Mouse (Mus musculus): ENCODE data around the gene 2510039O18Rik.

Gene 2510039O18Rik

DNA sequence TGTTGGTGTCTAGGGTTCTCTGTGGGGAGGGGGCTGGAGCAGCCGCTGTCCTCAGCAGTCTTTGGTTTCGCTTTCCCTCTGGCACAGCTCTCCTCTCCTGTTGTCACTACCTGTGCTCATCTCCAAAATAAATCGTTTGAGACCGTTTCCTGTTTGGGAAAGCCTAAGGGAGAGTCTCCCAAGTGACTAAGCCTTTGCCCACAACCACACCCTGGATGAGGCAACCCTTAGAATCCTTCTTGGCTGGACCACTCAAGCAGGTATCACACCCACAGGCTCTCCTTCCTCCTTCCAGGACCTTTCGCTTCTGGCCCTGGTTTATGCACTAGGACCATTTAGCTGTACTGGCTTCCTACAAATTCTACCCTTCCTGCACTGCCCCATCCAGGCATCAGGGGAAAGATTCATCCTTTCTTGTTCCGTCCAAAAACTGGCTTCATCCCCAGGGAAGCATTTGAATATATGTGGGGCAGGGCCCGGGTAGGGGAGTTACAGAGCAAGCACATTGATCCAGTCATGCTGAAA, 52.9 kb downstream of the 2510039O18Rik start:
- DNase-seq (ENCODE audit: low spot score in 2 of 2), result no peak

DNA sequence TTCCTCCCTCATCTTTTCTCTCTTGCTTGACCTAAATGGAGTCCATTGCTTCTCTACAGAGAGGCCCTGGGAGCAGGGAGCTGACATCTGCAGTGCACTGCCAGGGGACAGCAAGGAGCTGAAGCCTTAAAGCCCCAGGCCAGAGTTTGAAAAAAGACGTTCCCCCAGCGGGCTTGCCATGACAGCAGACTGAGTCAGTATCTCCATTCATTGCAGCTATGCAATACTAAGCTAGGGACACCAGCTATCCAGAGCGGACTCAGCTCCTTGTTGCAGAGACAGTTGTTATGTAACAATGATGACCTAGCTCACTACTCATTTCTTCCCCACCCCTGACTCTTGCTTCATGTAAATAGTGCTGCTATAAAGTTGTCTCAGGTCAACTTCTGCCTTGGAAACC, 54.6 kb downstream of the 2510039O18Rik start:
- DNase-seq (ENCODE audit: low spot score in 2 of 2), result no peak
